Mouse (Mus musculus) stomach, postnatal 0 days (tissue): Measurements from ENCODE around the gene Sh2d3c. TPM values are rescaled to one million over a fixed set of nuclear protein-coding genes. Genes with fewer than 3 reads are reported as not detected.

Experiments used
- ATAC-seq: fragments of 200-750 bp; cut with Nextera tagmentation; 2 replicates; pipeline ENCODE4 v1.8.0; 2017; ENCODE audit not compliant: low FRiP score, low TSS enrichment
- DNase-seq: peaks from one replicate; pipeline ENCODE4 v3.0.0-alpha.2; 2016; ENCODE audit warnings: low spot score
- H3K27ac ChIP-seq: fragments of 300-500 bp; sonication (generic); replicated peaks from 2 replicates; pipeline ENCODE4 v1.5.1; 2014; ENCODE audit warnings: mild to moderate bottlenecking, control low read depth
- H3K27me3 ChIP-seq: fragments of 300-500 bp; sonication (generic); 2 replicates; pipeline ENCODE4 v1.6.1; 2014; ENCODE audit warnings: low read length; ENCODE audit not compliant: control insufficient read depth, insufficient read depth
- H3K36me3 ChIP-seq: fragments of 300-500 bp; sonication (generic); 2 replicates; pipeline ENCODE4 v1.6.1; 2014; ENCODE audit warnings: low read length, mixed read lengths; ENCODE audit not compliant: control insufficient read depth, insufficient read depth
- H3K4me1 ChIP-seq: fragments of 300-500 bp; sonication (generic); replicated peaks from 2 replicates; pipeline ENCODE4 v1.6.1; 2014; ENCODE audit warnings: antibody characterized with exemption; ENCODE audit not compliant: control insufficient read depth, insufficient read depth
- H3K4me2 ChIP-seq: fragments of 300-500 bp; sonication (generic); replicated peaks from 2 replicates; pipeline ENCODE4 v1.6.1; 2014; ENCODE audit warnings: low read depth, mild to moderate bottlenecking, control low read depth, moderate library complexity
- H3K4me3 ChIP-seq: fragments of 300-500 bp; sonication (generic); 2 replicates; pipeline ENCODE4 v1.5.1; 2014; ENCODE audit warnings: low read depth, low read length, control low read depth
- H3K9ac ChIP-seq: fragments of 300-500 bp; sonication (generic); 2 replicates; pipeline ENCODE4 v1.6.1; 2014; ENCODE audit warnings: mild to moderate bottlenecking, low read length, control low read depth, mixed read lengths
- H3K9me3 ChIP-seq: fragments of 300-500 bp; sonication (generic); 2 replicates; pipeline ENCODE4 v1.6.1; 2016; ENCODE audit warnings: low read length; ENCODE audit not compliant: control insufficient read depth
- CTCF ChIP-seq: IDR thresholded peaks from 2 replicates; pipeline ENCODE4 v1.5.1; 2016; ENCODE audit warnings: antibody characterized with exemption, low read depth, mild to moderate bottlenecking, moderate library complexity
- EP300 ChIP-seq: optimal IDR thresholded peaks from 2 replicates; pipeline ENCODE3; 2016; ENCODE audit warnings: antibody characterized with exemption
- whole genome bisulfite sequencing: fragments of 180-500 bp; shearing (Covaris S2); extraction: QIAGEN DNeasy Blood & Tissue Kit; methylation state at CpG from one replicate; pipeline ENCODE4 v1.1.7; 2014; 5-methylcytosine and 5-hydroxymethylcytosine counted together
- microRNA counts: library from miRNA; unstranded; fragments of <30 nt; microRNA quantifications from one replicate; lab custom pipeline; 2015
- microRNA-seq: library from miRNA; unstranded; fragments of <30 nt; microRNA quantifications from one replicate; pipeline ENCODE4, GENCODE M21; 2016
- polyA plus RNA-seq: library from polyadenylated mRNA; unstranded; fragments of >200 nt; fragmentation: Nextera tagmentation; extraction: Ambion mirVana; gene quantifications from 2 replicates; pipeline ENCODE4 v1.2.1, GENCODE M21; 2015

Sh2d3c gene
- polyA plus RNA-seq, 1 experiment from 2014 or later, result 7.7 TPM

GRCm38 (mm10) chr2:32798251-32798962 is 77.6 kb downstream of the Sh2d3c start:
- H3K27ac ChIP-seq, result no peak overlapping the region
- DNase-seq (no peak), ATAC-seq (no peak)
- H3K4me1 ChIP-seq, result no peaks in the 10 kb centered on the region
- H3K4me2 ChIP-seq, result no peak overlapping the region
- no peak for TF ChIP-seq CTCF
- no peak for TF ChIP-seq EP300
- WGBS, result 47% methylated on average over 10 of the region's 10 CpGs
- H3K9ac ChIP-seq, result no peak overlapping the region
- no peak overlapping the region for H3K4me3 ChIP-seq
- no peaks in the 10 kb centered on the region for H3K27me3 ChIP-seq
- H3K36me3 ChIP-seq, result peaks cover 3% of the 10 kb centered on the region; the same call in 1 of the 2 replicates
- H3K9me3 ChIP-seq, result no peaks in the 10 kb centered on the region

MicroRNA genes within 50 kb of the gene (microRNA counts, 519-probe panel; counts per million panel counts)
- microRNA mmu-miR-2861 (lab: Ali Mortazavi, UCI), result not detected

Small RNAs within 50 kb of the gene (microRNA-seq; reads per million reads assigned to microRNA genes)
- not detected for gene Gm47291
- not detected for gene Mir2861
- gene Mir3960, result not detected
- not detected for gene Mir8093

Other genes with a start within 250 kb of the Sh2d3c start
- gene Fam102a, start 185.7 kb upstream of the Sh2d3c start, polyA plus RNA-seq, result 16.6 and 20.2 TPM in 2 replicates
- gene Dpm2, start 150.2 kb upstream of the Sh2d3c start, polyA plus RNA-seq, result 87.5 and 91.8 TPM in 2 replicates
- 0.08 and 0.18 TPM in 2 replicates for gene Pip5kl1, start 146.3 kb upstream of the Sh2d3c start, polyA plus RNA-seq
- gene 9430097D07Rik, start 145.4 kb upstream of the Sh2d3c start, polyA plus RNA-seq, result not detected in 2 replicates
- gene St6galnac4, start 134.0 kb upstream of the Sh2d3c start, polyA plus RNA-seq, result 7.4 and 7.7 TPM in 2 replicates
- 9.1 and 11.3 TPM in 2 replicates for gene St6galnac6, start 121.3 kb upstream of the Sh2d3c start, polyA plus RNA-seq
- 21.8 and 26.1 TPM in 2 replicates for gene Ak1, start 99.3 kb upstream of the Sh2d3c start, polyA plus RNA-seq
- 23.0 and 23.3 TPM in 2 replicates for gene Eng, start 74.5 kb upstream of the Sh2d3c start, polyA plus RNA-seq
- 15.1 and 17.3 TPM in 2 replicates for gene Fpgs, start 16.9 kb upstream of the Sh2d3c start, polyA plus RNA-seq
- gene Cdk9, start 8.0 kb upstream of the Sh2d3c start, polyA plus RNA-seq, result 55.8 and 57.8 TPM in 2 replicates
- gene 6330409D20Rik, start 20.0 kb downstream of the Sh2d3c start, polyA plus RNA-seq, result not detected in 2 replicates
- gene Tor2a, start 36.2 kb downstream of the Sh2d3c start, polyA plus RNA-seq, result 45.9 and 50.3 TPM in 2 replicates
- gene Ttc16, start 54.6 kb downstream of the Sh2d3c start, polyA plus RNA-seq, result 0.05 and 0.06 TPM in 2 replicates
- gene Ptrh1, start 54.7 kb downstream of the Sh2d3c start, polyA plus RNA-seq, result 7.6 and 10.1 TPM in 2 replicates
- gene Cfap157, start 63.4 kb downstream of the Sh2d3c start, polyA plus RNA-seq, result 0.63 and 1.1 TPM in 2 replicates
- 9.3 and 9.5 TPM in 2 replicates for gene Stxbp1, start 126.2 kb downstream of the Sh2d3c start, polyA plus RNA-seq
- 90.7 and 101 TPM in 2 replicates for gene Fam129b, start 155.1 kb downstream of the Sh2d3c start, polyA plus RNA-seq
- gene Rpl12, start 240.5 kb downstream of the Sh2d3c start, polyA plus RNA-seq, result 141 and 157 TPM in 2 replicates
- 5.3 and 5.5 TPM in 2 replicates for gene Lrsam1, start 240.6 kb downstream of the Sh2d3c start, polyA plus RNA-seq